Mouse (Mus musculus): ENCODE measurements around the gene Kcnip1. TPM values are rescaled to one million over a fixed set of nuclear protein-coding genes. Genes with fewer than 3 reads are reported as not detected.

Gene Kcnip1
- polyA plus RNA-seq, 1 experiment from 2014 or later = 112 TPM

DNA sequence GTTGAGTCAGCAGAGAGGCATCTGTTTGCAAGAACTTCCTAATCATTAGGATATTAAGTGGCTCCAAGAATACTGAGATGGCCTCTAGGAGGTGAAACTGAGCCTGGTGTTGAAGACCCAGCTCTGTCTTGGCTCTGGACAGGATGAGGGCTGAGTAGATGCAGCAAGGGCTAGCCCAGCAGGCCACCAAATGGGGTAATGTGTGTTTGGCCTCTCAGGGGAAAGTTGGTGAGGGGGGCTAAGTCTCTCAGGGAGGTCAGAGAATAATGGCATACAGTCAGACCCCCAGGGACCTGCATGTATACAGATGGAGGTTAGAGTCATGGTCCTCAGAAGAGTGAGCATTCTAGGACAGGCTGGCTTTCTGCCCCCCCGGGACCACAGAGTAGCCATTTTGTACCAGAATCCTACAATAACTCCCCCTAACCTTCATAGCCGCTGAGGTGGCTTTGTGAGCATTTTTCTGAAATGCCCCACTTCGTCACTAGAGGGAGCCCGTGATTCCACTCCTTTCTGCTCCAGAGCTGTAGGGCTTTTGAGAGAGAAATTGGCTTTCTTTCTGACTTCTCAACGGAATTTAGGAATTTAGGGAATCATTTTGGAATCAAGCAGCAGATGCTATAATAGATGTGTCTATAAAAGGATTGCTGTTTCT, 9.1 kb upstream of the Kcnip1 start:
- H3K9ac ChIP-seq (ENCODE audit: low read depth, low read length) = no peak overlapping the region
- no peaks in the 10 kb centered on the region for H3K36me3 ChIP-seq (ENCODE audit: control insufficient read depth, insufficient read depth, low read length)
- H3K4me3 ChIP-seq (ENCODE audit: low read depth, low read length) = no peak overlapping the region
- 11% methylated on average over 5 of the region's 5 CpGs for WGBS
- ATAC-seq = no peak
- no peaks in the 10 kb centered on the region for H3K27me3 ChIP-seq (ENCODE audit: control insufficient read depth, insufficient read depth, low read depth, low read length)
- no peaks in the 10 kb centered on the region for H3K9me3 ChIP-seq (replicated peaks; ENCODE audit: control insufficient read depth, low read length, poor library complexity, severe bottlenecking)
- H3K4me2 ChIP-seq (ENCODE audit: low read length) = no peak overlapping the region
- 0 out of 2 replicates have a peak, but pooled peaks cover 3% of the 10 kb centered on the region for H3K4me1 ChIP-seq (ENCODE audit: control insufficient read depth, insufficient read depth, low read length)
- no peak overlapping the region for H3K27ac ChIP-seq (ENCODE audit: low read length)

DNA sequence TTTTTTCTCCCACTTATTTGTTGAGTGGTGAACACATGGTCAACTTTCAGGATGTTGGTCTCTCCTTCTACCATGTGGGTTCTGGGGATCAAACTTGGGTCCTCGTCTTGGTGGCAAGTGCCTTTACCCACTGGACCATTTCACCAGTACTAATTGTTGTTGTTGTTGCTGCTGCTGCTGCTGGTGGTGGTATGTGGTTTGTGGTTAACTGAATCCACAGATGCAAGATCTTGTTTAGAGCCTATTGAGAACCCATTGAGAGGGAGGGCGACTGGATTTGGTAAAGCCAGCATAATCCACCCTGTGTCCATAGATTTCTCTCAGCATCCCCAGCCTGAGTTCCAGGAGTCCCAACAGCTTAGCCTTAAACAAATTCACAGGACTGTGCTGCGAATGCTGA, 7.5 kb upstream of the Kcnip1 start:
- Histone ChIP-seq H3K4me3 (ENCODE audit: low read depth, low read length) (no peak overlapping the region), H3K9me3 (replicated peaks; ENCODE audit: control insufficient read depth, low read length, poor library complexity, severe bottlenecking) (no peaks in the 10 kb centered on the region), H3K27ac (ENCODE audit: low read length) (no peak overlapping the region), H3K4me2 (ENCODE audit: low read length) (no peak overlapping the region), H3K9ac (ENCODE audit: low read depth, low read length) (no peak overlapping the region), H3K36me3 (ENCODE audit: control insufficient read depth, insufficient read depth, low read length) (no peaks in the 10 kb centered on the region), H3K27me3 (ENCODE audit: control insufficient read depth, insufficient read depth, low read depth, low read length) (no peaks in the 10 kb centered on the region), H3K4me1 (ENCODE audit: control insufficient read depth, insufficient read depth, low read length) (0 out of 2 replicates have a peak, but pooled peaks cover 3% of the 10 kb centered on the region)
- no peak for ATAC-seq
- 78% methylated on average over 3 of the region's 3 CpGs for WGBS

DNA sequence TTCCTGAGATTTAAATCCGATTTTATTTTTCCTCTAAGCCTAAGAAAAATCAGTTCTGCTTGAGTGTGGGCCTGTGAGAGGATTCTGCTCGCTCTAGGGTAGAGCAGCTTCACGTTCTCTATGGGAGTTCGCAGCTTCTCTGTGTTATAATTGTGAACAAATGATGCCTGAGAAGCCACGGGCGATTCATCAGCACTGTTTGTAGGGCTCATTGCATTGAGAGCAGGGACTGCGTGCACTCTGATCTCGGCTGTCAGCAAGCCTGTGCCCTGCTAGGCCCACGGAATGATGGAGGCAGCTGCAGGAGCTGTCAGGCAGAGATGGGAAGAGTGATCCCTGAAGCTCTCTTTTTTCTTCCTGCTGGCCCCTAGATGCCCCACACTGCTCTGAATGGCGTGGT, 5.3 kb upstream of the Kcnip1 start:
- Histone ChIP-seq H3K9me3 (replicated peaks; ENCODE audit: control insufficient read depth, low read length, poor library complexity, severe bottlenecking) (no peaks in the 10 kb centered on the region), H3K9ac (ENCODE audit: low read depth, low read length) (no peak overlapping the region), H3K36me3 (ENCODE audit: control insufficient read depth, insufficient read depth, low read length) (no peaks in the 10 kb centered on the region), H3K4me3 (ENCODE audit: low read depth, low read length) (no peak overlapping the region), H3K4me2 (ENCODE audit: low read length) (no peak overlapping the region), H3K27ac (ENCODE audit: low read length) (0 out of 2 replicates have a peak overlapping the region, but pooled peaks have one; percentile 14), H3K27me3 (ENCODE audit: control insufficient read depth, insufficient read depth, low read depth, low read length) (no peaks in the 10 kb centered on the region), H3K4me1 (ENCODE audit: control insufficient read depth, insufficient read depth, low read length) (peaks cover 4% of the 10 kb centered on the region; the same call in 1 of the 2 replicates)
- WGBS = 30% methylated on average over 10 of the region's 10 CpGs
- ATAC-seq = peak; percentile 59; the same call in 1 of the 2 replicates

DNA sequence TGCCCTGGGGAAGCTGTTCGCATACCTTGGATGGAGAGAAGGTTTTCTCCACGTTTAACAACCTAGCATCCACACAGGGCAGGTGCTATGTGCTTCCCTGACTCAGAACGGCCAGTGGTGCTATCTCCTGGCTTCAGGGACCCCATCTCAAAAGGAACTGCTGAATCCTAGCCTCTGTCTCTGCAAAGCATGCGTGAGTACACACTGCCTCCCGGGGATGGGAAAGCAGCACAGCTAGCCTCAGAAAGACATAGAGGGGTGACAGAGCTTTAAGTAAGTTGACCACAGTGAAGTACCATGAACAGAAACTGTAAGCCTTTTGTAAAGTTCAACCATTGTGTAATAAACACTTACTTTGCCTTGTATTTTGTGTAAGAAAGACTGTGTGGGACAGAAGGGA, 544 bp upstream of the Kcnip1 start:
- Histone ChIP-seq H3K36me3 (ENCODE audit: control insufficient read depth, insufficient read depth, low read length) (no peaks in the 10 kb centered on the region), H3K9me3 (replicated peaks; ENCODE audit: control insufficient read depth, low read length, poor library complexity, severe bottlenecking) (no peaks in the 10 kb centered on the region), H3K27me3 (ENCODE audit: control insufficient read depth, insufficient read depth, low read depth, low read length) (no peaks in the 10 kb centered on the region), H3K9ac (ENCODE audit: low read depth, low read length) (no peak overlapping the region), H3K4me3 (ENCODE audit: low read depth, low read length) (no peak overlapping the region), H3K4me2 (ENCODE audit: low read length) (no peak overlapping the region; the same call in 1 of the 2 replicates), H3K27ac (ENCODE audit: low read length) (no peak overlapping the region), H3K4me1 (ENCODE audit: control insufficient read depth, insufficient read depth, low read length) (peaks cover 11% of the 10 kb centered on the region; the same call in 1 of the 2 replicates)
- WGBS = 58% methylated on average over 5 of the region's 5 CpGs
- ATAC-seq = no peak; the same call in 1 of the 2 replicates

DNA sequence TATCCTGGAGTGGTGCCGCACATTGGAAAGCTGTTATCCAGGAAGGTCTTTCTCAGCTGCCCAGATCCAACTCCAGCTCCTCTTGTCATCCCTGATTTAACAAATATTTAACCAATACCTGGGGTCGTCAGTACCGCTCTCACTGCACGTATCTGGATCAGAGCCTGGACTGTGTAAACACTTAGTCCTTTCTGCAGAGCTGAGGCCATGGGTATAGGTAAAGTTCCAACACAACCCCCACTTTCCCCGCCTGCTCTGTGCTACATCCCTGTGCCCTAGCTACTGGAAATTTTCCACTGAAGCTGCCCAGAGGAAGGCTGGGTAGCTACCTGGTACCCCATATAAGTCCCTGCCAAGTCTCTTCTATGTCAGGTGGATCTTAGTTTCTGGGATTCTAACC, 3.0 kb downstream of the Kcnip1 start:
- Histone ChIP-seq H3K9ac (ENCODE audit: low read depth, low read length) (no peak overlapping the region), H3K27ac (ENCODE audit: low read length) (no peak overlapping the region), H3K9me3 (replicated peaks; ENCODE audit: control insufficient read depth, low read length, poor library complexity, severe bottlenecking) (no peaks in the 10 kb centered on the region), H3K27me3 (ENCODE audit: control insufficient read depth, insufficient read depth, low read depth, low read length) (no peaks in the 10 kb centered on the region), H3K4me2 (ENCODE audit: low read length) (no peak overlapping the region), H3K4me3 (ENCODE audit: low read depth, low read length) (no peak overlapping the region), H3K36me3 (ENCODE audit: control insufficient read depth, insufficient read depth, low read length) (no peaks in the 10 kb centered on the region), H3K4me1 (ENCODE audit: control insufficient read depth, insufficient read depth, low read length) (peaks cover 8% of the 10 kb centered on the region; the same call in 1 of the 2 replicates)
- no peak for ATAC-seq
- WGBS = 88% methylated on average over 5 of the region's 5 CpGs

DNA sequence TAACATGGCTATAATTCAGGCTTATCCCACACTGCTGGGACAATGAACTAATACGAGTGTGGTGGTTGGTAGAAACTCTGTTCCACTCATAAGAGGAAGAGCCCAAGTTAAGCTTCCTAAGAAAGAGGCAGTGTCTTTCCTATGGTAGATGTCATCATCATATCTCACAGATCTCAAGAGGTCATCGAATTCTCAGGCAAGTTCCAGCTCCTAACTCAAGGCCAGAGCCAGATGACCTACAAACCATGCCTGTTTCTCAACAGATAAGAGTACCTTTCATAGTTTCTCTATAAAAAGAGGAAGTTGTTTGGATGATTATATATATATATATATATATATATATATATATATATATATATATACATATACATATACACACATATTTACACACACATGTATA, 6.4 kb downstream of the Kcnip1 start:
- no peaks in the 10 kb centered on the region for H3K36me3 ChIP-seq (ENCODE audit: control insufficient read depth, insufficient read depth, low read length)
- H3K4me2 ChIP-seq (ENCODE audit: low read length) = no peak overlapping the region
- no peak overlapping the region for H3K9ac ChIP-seq (ENCODE audit: low read depth, low read length)
- no peaks in the 10 kb centered on the region for H3K4me1 ChIP-seq (ENCODE audit: control insufficient read depth, insufficient read depth, low read length)
- no peaks in the 10 kb centered on the region for H3K9me3 ChIP-seq (replicated peaks; ENCODE audit: control insufficient read depth, low read length, poor library complexity, severe bottlenecking)
- no peak overlapping the region for H3K4me3 ChIP-seq (ENCODE audit: low read depth, low read length)
- no peak for ATAC-seq
- no peaks in the 10 kb centered on the region for H3K27me3 ChIP-seq (ENCODE audit: control insufficient read depth, insufficient read depth, low read depth, low read length)
- 81% methylated on average over 2 of the region's 2 CpGs for WGBS
- no peak overlapping the region for H3K27ac ChIP-seq (ENCODE audit: low read length)

DNA sequence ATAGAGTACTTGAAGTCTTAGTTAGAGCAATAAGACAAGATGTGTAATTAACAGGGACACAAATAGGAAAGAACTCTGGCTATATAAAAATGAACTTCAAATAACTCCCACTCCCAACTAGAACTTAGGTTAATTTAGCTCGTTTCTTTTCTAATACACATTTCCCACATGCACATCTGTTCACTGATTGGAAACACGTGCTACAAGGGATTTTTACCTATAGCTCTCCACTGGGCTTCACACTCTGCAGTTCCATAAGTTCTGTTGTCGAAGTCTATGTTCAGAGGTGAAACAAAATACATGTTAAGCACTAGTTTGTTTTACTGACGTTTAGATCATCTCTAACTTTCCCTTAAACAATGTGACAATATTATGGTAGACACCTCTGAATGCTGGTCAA, 12.8 kb downstream of the Kcnip1 start:
- H3K27ac ChIP-seq (ENCODE audit: low read length) = no peak overlapping the region
- H3K36me3 ChIP-seq (ENCODE audit: control insufficient read depth, insufficient read depth, low read length) = no peaks in the 10 kb centered on the region
- WGBS = 87% methylated on average over 4 of the region's 4 CpGs
- H3K4me1 ChIP-seq (ENCODE audit: control insufficient read depth, insufficient read depth, low read length) = no peaks in the 10 kb centered on the region
- ATAC-seq = no peak
- H3K4me2 ChIP-seq (ENCODE audit: low read length) = no peak overlapping the region
- no peaks in the 10 kb centered on the region for H3K27me3 ChIP-seq (ENCODE audit: control insufficient read depth, insufficient read depth, low read depth, low read length)
- H3K4me3 ChIP-seq (ENCODE audit: low read depth, low read length) = no peak overlapping the region
- no peak overlapping the region for H3K9ac ChIP-seq (ENCODE audit: low read depth, low read length)
- H3K9me3 ChIP-seq (replicated peaks; ENCODE audit: control insufficient read depth, low read length, poor library complexity, severe bottlenecking) = no peaks in the 10 kb centered on the region

DNA sequence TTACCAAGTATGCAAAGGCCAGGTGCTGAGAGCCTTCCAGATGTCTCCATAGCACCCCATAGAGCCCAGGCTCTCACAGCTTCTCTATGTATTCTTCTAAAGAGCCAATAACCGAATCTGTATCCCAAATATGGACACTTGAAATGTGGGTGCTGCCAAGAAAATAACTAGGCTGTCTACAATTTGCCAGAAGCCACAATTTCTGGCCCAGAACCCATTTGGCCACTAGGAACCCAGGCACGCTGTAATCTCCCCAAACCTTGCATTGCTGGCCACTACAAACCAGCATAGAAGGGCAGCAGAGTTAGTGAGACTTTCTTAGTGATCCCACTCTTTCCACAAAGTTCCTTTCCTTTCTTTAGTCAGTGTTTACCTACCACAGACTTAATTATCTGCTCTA, 17.8 kb downstream of the Kcnip1 start:
- H3K4me1 ChIP-seq (ENCODE audit: control insufficient read depth, insufficient read depth, low read length) = no peaks in the 10 kb centered on the region
- H3K27ac ChIP-seq (ENCODE audit: low read length) = no peak overlapping the region
- no peak overlapping the region for H3K4me3 ChIP-seq (ENCODE audit: low read depth, low read length)
- H3K4me2 ChIP-seq (ENCODE audit: low read length) = no peak overlapping the region
- 96% methylated on average over 2 of the region's 2 CpGs for WGBS
- no peaks in the 10 kb centered on the region for H3K27me3 ChIP-seq (ENCODE audit: control insufficient read depth, insufficient read depth, low read depth, low read length)
- H3K9me3 ChIP-seq (replicated peaks; ENCODE audit: control insufficient read depth, low read length, poor library complexity, severe bottlenecking) = no peaks in the 10 kb centered on the region
- no peak overlapping the region for H3K9ac ChIP-seq (ENCODE audit: low read depth, low read length)
- no peak for ATAC-seq
- H3K36me3 ChIP-seq (ENCODE audit: control insufficient read depth, insufficient read depth, low read length) = no peaks in the 10 kb centered on the region

DNA sequence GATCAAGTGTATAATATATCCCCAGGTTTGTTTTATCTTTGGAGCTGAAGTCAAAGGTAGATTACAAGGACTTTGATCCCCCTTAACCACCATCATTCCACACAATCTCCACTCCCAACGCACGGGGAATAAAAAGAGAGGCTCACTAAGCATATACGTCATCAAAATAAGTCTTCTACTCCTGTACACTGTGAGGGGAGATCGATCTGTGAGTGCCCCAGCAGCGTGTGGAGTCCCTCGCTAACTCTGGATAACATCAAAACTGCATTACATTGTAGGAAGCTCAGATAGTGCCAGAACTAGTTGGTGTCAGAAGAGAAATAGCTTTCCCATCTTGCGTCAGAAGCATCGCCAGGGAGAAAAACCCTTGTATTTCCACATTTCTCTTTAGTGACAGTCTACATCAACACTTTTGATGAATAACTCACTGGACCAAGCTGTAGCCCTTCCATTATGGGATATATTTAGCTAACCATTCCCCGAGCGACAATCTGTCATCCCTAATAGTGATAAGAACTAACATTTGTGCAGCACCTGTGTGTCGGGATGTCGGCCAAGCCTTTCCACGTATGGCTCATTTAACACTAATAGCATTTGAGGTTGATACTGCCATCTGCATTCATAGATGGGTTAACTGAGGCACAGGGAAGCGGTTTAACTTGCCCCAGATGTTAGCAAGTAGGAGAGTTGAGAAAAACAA, 18.5 kb downstream of the Kcnip1 start:
- Histone ChIP-seq H3K4me2 (ENCODE audit: low read length) (no peak overlapping the region), H3K4me3 (ENCODE audit: low read depth, low read length) (no peak overlapping the region), H3K4me1 (ENCODE audit: control insufficient read depth, insufficient read depth, low read length) (no peaks in the 10 kb centered on the region), H3K27ac (ENCODE audit: low read length) (no peak overlapping the region), H3K36me3 (ENCODE audit: control insufficient read depth, insufficient read depth, low read length) (no peaks in the 10 kb centered on the region), H3K9me3 (replicated peaks; ENCODE audit: control insufficient read depth, low read length, poor library complexity, severe bottlenecking) (no peaks in the 10 kb centered on the region), H3K27me3 (ENCODE audit: control insufficient read depth, insufficient read depth, low read depth, low read length) (no peaks in the 10 kb centered on the region), H3K9ac (ENCODE audit: low read depth, low read length) (no peak overlapping the region)
- ATAC-seq = no peak
- 91% methylated on average over 14 of the region's 14 CpGs for whole genome bisulfite sequencing
